Mouse (Mus musculus): Measurements from ENCODE around the gene Slc8a2. TPM values are rescaled to one million over a fixed set of nuclear protein-coding genes. Genes with fewer than 3 reads are reported as not detected.

The Slc8a2 gene
- total and polyA plus RNA-seq, 3 experiments = 0.04 to 0.10 TPM; not detected in 1

GRCm38 (mm10) chr7:16202756-16203504 lies 73.3 kb downstream of the Slc8a2 start:
- Histone ChIP-seq H3K27ac (ENCODE audit: insufficient read depth, low read depth) (no peak overlapping the region), H3K9me3 (replicated peaks; ENCODE audit: low read length) (no peaks in the 10 kb centered on the region), H3K4me1 (ENCODE audit: control insufficient read depth in 1 of 2, insufficient read depth in 2 of 2) (peaks cover 23 to 88% of the 10 kb centered on the region in 2 experiments), H3K9ac (ENCODE audit: insufficient read depth, low read depth) (no peak overlapping the region), H3K27me3 (replicated peaks) (no peaks in the 10 kb centered on the region), H3K36me3 (replicated peaks in 1 of 2; ENCODE audit: control insufficient read depth in 1 of 2, insufficient read depth in 1 of 2, low read length in 1 of 2) (peaks cover 79 to 99% of the 10 kb centered on the region in 2 experiments), H3K4me3 (replicated peaks in 1 of 3; ENCODE audit: low read depth in 2 of 3, low read length in 2 of 3, poor library complexity in 1 of 3) (no peak overlapping the region), H3K4me2 (ENCODE audit: insufficient read depth, low read depth, poor library complexity, severe bottlenecking) (no peak overlapping the region), H3K79me2 (replicated peaks; ENCODE audit: control insufficient read depth, extremely low read depth, insufficient read depth, poor library complexity, severe bottlenecking) (no peaks in the 10 kb centered on the region)
- DNase-seq (ENCODE audit: extremely low read depth) = no peak
- no peak for TF ChIP-seq HCFC1 (IDR thresholded peaks at IDR 0.05; ENCODE audit: low read depth, low read length)
- TF ChIP-seq CTCF (conservative IDR thresholded peaks at IDR 0.05 in 1 of 2, IDR thresholded peaks at IDR 0.05 in 1 of 2; ENCODE audit: low read depth in 2 of 2, low read length in 2 of 2) = peak in 1 of 2 experiments; percentile 16; a peak in 2 of 4 replicates
- in situ Hi-C loops (cut with MboI; ENCODE audit: low pct_ligation_motif_present, low pct_unique_long_range_greater_than_20kb, low sequenced_read_pairs) = no loop called here
- dilution Hi-C loops (cut with MboI; ENCODE audit: extremely low pct_ligation_motif_present, extremely low pct_unique_long_range_greater_than_20kb, low sequenced_read_pairs) = no loop called here

DNA sequence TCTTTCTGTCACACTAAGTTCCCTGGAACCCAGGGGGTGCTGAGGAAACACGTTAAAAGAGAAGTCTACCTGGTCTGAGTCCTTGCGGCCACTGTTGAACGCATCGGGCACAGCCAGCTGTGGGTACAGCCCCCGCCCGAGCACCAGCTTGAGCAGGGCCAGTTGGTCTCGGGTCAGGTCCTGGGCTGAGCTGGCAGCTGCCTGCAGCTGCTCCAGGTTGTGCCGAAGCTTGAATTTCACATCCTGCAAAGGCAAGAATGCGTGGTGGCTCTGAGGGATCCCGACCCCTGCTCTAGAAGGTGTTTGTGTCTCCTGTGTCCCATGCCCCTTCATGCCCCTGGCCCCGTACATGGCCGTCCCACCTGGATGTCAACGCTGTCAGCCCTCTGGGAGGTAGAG lies 73.9 kb downstream of the Slc8a2 start:
- no peak overlapping the region for H3K9ac ChIP-seq (ENCODE audit: insufficient read depth, low read depth)
- H3K4me1 ChIP-seq (ENCODE audit: control insufficient read depth in 1 of 2, insufficient read depth in 2 of 2) = peaks cover 27 to 86% of the 10 kb centered on the region in 2 experiments
- DNase-seq (ENCODE audit: extremely low read depth) = no peak
- no peaks in the 10 kb centered on the region for H3K9me3 ChIP-seq (replicated peaks; ENCODE audit: low read length)
- no peaks in the 10 kb centered on the region for H3K27me3 ChIP-seq (replicated peaks)
- dilution Hi-C loops (cut with MboI; ENCODE audit: extremely low pct_ligation_motif_present, extremely low pct_unique_long_range_greater_than_20kb, low sequenced_read_pairs) = no loop called here
- no peak overlapping the region for H3K4me3 ChIP-seq (replicated peaks in 1 of 3; ENCODE audit: low read depth in 2 of 3, low read length in 2 of 3, poor library complexity in 1 of 3)
- no peak for TF ChIP-seq ZMIZ1 (IDR thresholded peaks at IDR 0.05; ENCODE audit: low read depth, low read length)
- no peak for TF ChIP-seq JUN (IDR thresholded peaks at IDR 0.05; ENCODE audit: insufficient read depth, low read depth, low read length)
- TF ChIP-seq ETS1 (conservative IDR thresholded peaks at IDR 0.05; ENCODE audit: low read depth, low read length) = no peak
- TF ChIP-seq BHLHE40 (IDR thresholded peaks at IDR 0.05; ENCODE audit: low read depth, low read length) = no peak
- TF ChIP-seq HCFC1 (IDR thresholded peaks at IDR 0.05; ENCODE audit: low read depth, low read length) = no peak
- H3K36me3 ChIP-seq (replicated peaks in 1 of 2; ENCODE audit: control insufficient read depth in 1 of 2, insufficient read depth in 1 of 2, low read length in 1 of 2) = peaks cover 79 to 96% of the 10 kb centered on the region in 2 experiments
- in situ Hi-C loops (cut with MboI; ENCODE audit: low pct_ligation_motif_present, low pct_unique_long_range_greater_than_20kb, low sequenced_read_pairs) = no loop called here
- H3K27ac ChIP-seq (ENCODE audit: insufficient read depth, low read depth) = no peak overlapping the region
- no peaks in the 10 kb centered on the region for H3K79me2 ChIP-seq (replicated peaks; ENCODE audit: control insufficient read depth, extremely low read depth, insufficient read depth, poor library complexity, severe bottlenecking)
- no peak overlapping the region for H3K4me2 ChIP-seq (ENCODE audit: insufficient read depth, low read depth, poor library complexity, severe bottlenecking)

GRCm38 (mm10) chr7:16204791-16205190 lies 75.2 kb downstream of the Slc8a2 start:
- Histone ChIP-seq H3K9ac (ENCODE audit: insufficient read depth, low read depth) (no peak overlapping the region), H3K4me1 (ENCODE audit: control insufficient read depth in 1 of 2, insufficient read depth in 2 of 2) (peaks cover 27 to 79% of the 10 kb centered on the region in 2 experiments), H3K27me3 (replicated peaks) (no peaks in the 10 kb centered on the region), H3K27ac (ENCODE audit: insufficient read depth, low read depth) (no peak overlapping the region), H3K4me2 (ENCODE audit: insufficient read depth, low read depth, poor library complexity, severe bottlenecking) (no peak overlapping the region), H3K9me3 (replicated peaks; ENCODE audit: low read length) (no peaks in the 10 kb centered on the region), H3K36me3 (replicated peaks in 1 of 2; ENCODE audit: control insufficient read depth in 1 of 2, insufficient read depth in 1 of 2, low read length in 1 of 2) (peaks cover 79 to 96% of the 10 kb centered on the region in 2 experiments), H3K79me2 (replicated peaks; ENCODE audit: control insufficient read depth, extremely low read depth, insufficient read depth, poor library complexity, severe bottlenecking) (no peaks in the 10 kb centered on the region), H3K4me3 (replicated peaks in 1 of 3; ENCODE audit: low read depth in 2 of 3, low read length in 2 of 3, poor library complexity in 1 of 3) (no peak overlapping the region)
- dilution Hi-C loops (cut with MboI; ENCODE audit: extremely low pct_ligation_motif_present, extremely low pct_unique_long_range_greater_than_20kb, low sequenced_read_pairs) = no loop called here
- peak; percentile 51 for DNase-seq (ENCODE audit: extremely low read depth)
- TF ChIP-seq SMC3 (IDR thresholded peaks at IDR 0.05; ENCODE audit: low read depth, low read length) (no peak), ETS1 (conservative IDR thresholded peaks at IDR 0.05; ENCODE audit: low read depth, low read length) (peak; percentile 53), MAX (IDR thresholded peaks at IDR 0.05; ENCODE audit: low read length) (0 out of 2 replicates have a peak, but pooled peaks have one; percentile 45), BHLHE40 (IDR thresholded peaks at IDR 0.05; ENCODE audit: low read depth, low read length) (peak; percentile 87)
- in situ Hi-C loops (cut with MboI; ENCODE audit: low pct_ligation_motif_present, low pct_unique_long_range_greater_than_20kb, low sequenced_read_pairs) = no loop called here

All from CH12.LX (cell line).